Mouse (Mus musculus): ENCODE results near the gene Plaur.

The Plaur gene

GRCm38 (mm10) chr7:24462388-24463319 lies at the start of gene Plaur:
TSS of gene Plaur (plus strand) at chr7:24462484.
- no peak for DNase-seq (ENCODE audit: low spot score in 2 of 2)

- no peak for DNase-seq (ENCODE audit: low spot score in 2 of 2)
Observed at GRCm38 (mm10) chr7:24413630-24414029, 48.7 kb upstream of the Plaur start.

GRCm38 (mm10) chr7:24415261-24415660 lies 47.0 kb upstream of the Plaur start:
- no peak for DNase-seq (ENCODE audit: low spot score in 2 of 2)

DNA sequence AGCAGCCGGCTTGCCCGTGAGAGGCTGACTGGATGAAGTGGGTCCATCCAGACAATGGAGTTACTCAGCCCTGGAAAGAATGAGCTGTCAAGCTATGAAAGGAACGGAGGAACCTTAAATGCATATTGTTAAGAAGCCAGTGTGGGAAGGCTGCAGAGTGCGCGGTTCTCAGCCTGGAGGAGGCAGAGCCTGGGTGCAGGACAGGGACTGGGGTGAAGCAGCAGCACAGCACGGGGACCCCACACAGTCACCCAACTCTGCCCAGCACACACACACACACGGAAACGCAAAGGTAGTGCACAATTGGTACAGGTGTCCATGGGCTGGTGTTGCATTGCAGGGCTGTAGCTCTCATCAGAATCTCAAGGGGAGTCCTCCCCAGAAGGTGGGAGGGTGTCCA lies 42.7 kb upstream of the Plaur start:
- DNase-seq (ENCODE audit: low spot score in 2 of 2) = no peak

- no peak for DNase-seq (ENCODE audit: low spot score in 2 of 2)
Observed at GRCm38 (mm10) chr7:24421648-24422047, 40.6 kb upstream of the Plaur start.

- no peak for DNase-seq (ENCODE audit: low spot score in 2 of 2)
Observed at GRCm38 (mm10) chr7:24422251-24422650, 40.0 kb upstream of the Plaur start.

DNA sequence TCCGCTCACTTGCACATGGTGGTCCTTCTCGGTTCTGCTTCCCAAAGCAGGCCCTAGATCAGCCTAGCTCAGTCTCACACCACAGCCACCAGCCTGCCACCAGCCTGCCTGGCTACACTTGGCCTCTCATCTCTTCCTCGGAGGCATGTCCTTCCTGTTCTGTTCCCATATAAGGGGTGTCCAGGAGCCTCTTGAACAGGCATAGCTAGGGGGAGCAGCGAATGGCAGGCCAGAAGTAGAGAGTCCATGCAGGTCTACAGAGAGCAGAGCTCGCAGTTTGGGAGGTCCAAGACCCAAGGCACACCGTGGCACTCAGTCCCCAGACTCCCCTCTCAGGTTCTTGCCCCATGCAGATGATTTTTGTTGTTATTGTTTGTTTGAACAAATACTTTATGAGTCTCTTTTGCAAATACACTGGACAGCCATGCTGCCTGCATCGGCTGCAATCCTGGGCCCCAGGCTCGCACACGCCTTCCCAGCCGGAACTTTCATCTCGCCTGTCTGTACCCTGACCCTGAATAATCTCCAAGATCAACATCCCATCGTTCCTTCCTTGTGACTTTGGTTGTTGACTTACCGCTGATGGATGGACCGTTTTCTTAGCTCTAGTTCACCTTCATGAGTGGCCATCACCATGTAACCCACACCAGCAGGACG lies 39.0 kb upstream of the Plaur start:
- DNase-seq (ENCODE audit: low spot score in 2 of 2) = no peak

GRCm38 (mm10) chr7:24423956-24424732 lies 38.1 kb upstream of the Plaur start:
- DNase-seq (ENCODE audit: low spot score in 2 of 2) = no peak

DNA sequence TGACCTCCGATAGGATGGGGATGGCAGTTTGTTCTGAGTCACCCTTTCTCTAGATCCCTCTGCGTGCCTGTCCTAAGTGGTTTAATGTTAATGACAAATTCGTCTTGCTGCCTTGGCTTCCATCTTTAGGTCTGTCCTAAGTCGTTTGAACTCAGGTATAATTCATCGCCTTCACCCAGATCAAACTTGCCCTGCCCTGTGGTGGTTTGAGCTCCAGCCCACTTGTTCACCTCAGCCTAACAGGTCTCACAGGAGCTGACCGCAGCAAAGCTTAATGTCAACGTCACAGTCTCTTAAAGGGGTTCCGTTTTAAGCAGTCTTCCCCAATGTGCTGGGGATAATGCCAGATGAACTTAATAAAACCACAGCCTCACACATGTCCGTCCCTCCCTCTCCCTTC lies 36.4 kb upstream of the Plaur start:
- DNase-seq (ENCODE audit: low spot score in 2 of 2) = no peak

DNA sequence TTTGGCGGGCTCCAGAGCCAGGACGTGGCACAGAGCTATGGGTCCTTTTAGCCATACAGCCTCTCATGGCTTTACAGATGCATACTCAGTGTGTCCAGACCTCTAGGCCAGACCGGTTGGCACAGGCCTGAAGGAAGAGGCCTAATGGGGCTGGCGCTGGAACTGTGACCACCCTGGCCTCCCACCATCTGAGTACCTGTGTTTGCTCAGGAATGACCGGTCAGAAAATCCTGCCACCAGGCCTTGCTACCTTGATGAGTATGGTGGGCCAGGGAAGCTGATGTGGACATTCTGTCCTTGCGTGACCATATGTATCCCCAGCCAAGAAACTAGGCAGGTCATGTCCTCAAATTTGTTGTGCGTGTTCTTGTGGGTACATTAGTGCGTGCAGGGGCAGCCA lies 35.1 kb upstream of the Plaur start:
- no peak for DNase-seq (ENCODE audit: low spot score in 2 of 2)

GRCm38 (mm10) chr7:24428725-24429124 lies 33.6 kb upstream of the Plaur start:
- no peak for DNase-seq (ENCODE audit: low spot score in 2 of 2)

GRCm38 (mm10) chr7:24429413-24430112 lies 32.7 kb upstream of the Plaur start:
- DNase-seq (ENCODE audit: low spot score in 2 of 2) = peak; percentile 88 to 94

- DNase-seq (ENCODE audit: low spot score in 2 of 2) = no peak
Observed at GRCm38 (mm10) chr7:24430551-24431345, 31.5 kb upstream of the Plaur start.

DNA sequence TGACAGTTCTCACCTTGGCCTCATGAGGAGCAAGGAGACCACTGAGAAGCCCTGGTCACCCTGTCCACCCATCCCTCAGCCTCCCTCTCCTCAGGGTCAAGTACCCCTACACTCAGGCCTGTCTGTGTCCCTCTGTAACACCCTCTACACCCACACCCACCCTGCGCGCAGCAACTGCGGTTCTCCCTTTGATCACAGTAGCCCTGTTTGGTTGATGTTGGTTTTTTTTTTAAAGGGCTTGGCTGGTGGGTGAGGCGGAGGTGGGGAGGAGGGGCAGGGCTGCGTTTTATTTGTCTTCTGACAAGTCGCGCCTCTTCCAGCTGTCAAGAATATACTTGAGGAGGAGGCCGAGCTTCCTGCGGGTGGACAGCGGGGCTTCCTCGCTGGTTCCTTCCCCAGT lies 30.6 kb upstream of the Plaur start:
- DNase-seq (ENCODE audit: low spot score in 2 of 2) = no peak

GRCm38 (mm10) chr7:24435305-24435704 lies 27.0 kb upstream of the Plaur start:
- DNase-seq (ENCODE audit: low spot score in 2 of 2) = no peak

GRCm38 (mm10) chr7:24437981-24438380 lies 24.3 kb upstream of the Plaur start:
- peak; percentile 60 to 79 for DNase-seq (ENCODE audit: low spot score in 2 of 2)

GRCm38 (mm10) chr7:24439191-24439590 lies 23.1 kb upstream of the Plaur start:
- no peak for DNase-seq (ENCODE audit: low spot score in 2 of 2)

DNA sequence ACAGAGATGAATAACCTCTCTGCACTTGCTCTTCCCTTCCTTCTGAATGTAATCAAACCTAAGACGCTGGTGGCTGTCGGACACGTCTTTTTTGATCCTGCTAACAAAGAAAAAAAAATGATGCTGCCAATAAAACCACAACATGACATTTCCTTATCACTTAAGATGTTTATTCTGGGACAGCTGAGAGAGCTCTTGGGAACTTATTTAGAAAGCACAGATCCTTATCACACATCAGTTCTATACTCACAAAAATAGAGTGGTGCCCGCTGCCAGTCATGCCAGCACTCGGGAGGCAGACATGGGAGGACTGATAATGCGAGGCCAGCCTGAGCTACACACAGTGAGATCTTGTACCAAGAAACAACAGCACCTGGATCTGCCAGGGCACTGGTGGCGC lies 22.4 kb upstream of the Plaur start:
- DNase-seq (ENCODE audit: low spot score in 2 of 2) = no peak

- DNase-seq (ENCODE audit: low spot score in 2 of 2) = peak in 1 of 2 experiments; percentile 63
Observed at GRCm38 (mm10) chr7:24441785-24442184, 20.5 kb upstream of the Plaur start.

DNA sequence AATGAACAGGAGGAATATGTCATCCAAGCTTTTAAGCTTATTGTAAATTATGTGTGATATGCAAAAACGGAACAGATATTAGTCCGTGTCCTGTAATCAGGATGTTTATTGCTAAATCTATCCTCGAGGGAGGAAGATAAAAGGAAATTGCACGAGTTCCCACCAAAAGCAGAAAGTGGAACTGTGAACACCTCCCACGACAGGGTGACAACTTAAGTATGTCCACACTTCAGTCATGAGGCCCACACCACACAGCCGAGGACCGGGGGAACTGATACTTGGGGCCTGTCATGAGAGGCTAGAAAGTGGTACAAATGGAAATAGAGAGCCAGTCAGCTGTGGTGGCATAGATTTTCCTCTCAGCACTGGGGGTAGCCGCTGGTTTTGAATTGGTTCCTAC lies 20.0 kb upstream of the Plaur start:
- no peak for DNase-seq (ENCODE audit: low spot score in 2 of 2)

Data from frontal cortex, postnatal 36 days (tissue).